Mouse (Mus musculus) erythroblast, embryonic 14.5 days (primary cell): ENCODE measurements around the gene Optc.

Experiments used
- GATA1 ChIP-seq: IDR thresholded peaks from 2 replicates; pipeline ENCODE4 v1.6.1; 2012; ENCODE audit warnings: low read length, inconsistent platforms, mixed read lengths
- TAL1 ChIP-seq: IDR thresholded peaks from 3 replicates; pipeline ENCODE4 v1.6.1; 2012; ENCODE audit warnings: low read length, inconsistent platforms, mixed read lengths

GRCm38 (mm10) chr1:133953261-133953742 is 45.5 kb upstream of the Optc start:
- no peak for TF ChIP-seq TAL1
- TF ChIP-seq GATA1, result no peak
